Mouse (Mus musculus) heart, embryonic 16.5 days (tissue): ENCODE measurements around the gene Megf9. TPM values are rescaled to one million over a fixed set of nuclear protein-coding genes. Genes with fewer than 3 reads are reported as not detected.

Experiments used
- ATAC-seq: fragments of 200-750 bp; cut with Nextera tagmentation; replicated peaks from 2 replicates; pipeline ENCODE4 v1.8.0; 2017; ENCODE audit warnings: moderate number of reproducible peaks; ENCODE audit not compliant: insufficient read depth, low FRiP score; ENCODE audit errors: extremely low read depth
- H3K27ac ChIP-seq: fragments of 300-500 bp; sonication (generic); 2 replicates; pipeline ENCODE4 v1.5.1; 2014; ENCODE audit warnings: mild to moderate bottlenecking, low read length, control low read depth, moderate library complexity
- H3K27me3 ChIP-seq: fragments of 300-500 bp; sonication (generic); 2 replicates; pipeline ENCODE4 v1.6.1; 2014; ENCODE audit warnings: low read length, mixed read lengths; ENCODE audit not compliant: control insufficient read depth, insufficient read depth
- H3K36me3 ChIP-seq: fragments of 300-500 bp; sonication (generic); 2 replicates; pipeline ENCODE4 v1.6.1; 2014; ENCODE audit not compliant: control insufficient read depth, insufficient read depth
- H3K4me1 ChIP-seq: fragments of 300-500 bp; sonication (generic); 2 replicates; pipeline ENCODE4 v1.6.1; 2014; ENCODE audit warnings: low read length, mixed read lengths; ENCODE audit not compliant: control insufficient read depth, insufficient read depth
- H3K4me2 ChIP-seq: fragments of 300-500 bp; sonication (generic); 2 replicates; pipeline ENCODE4 v1.6.1; 2014; ENCODE audit warnings: low read depth, mild to moderate bottlenecking, control low read depth, low read length
- H3K4me3 ChIP-seq: fragments of 300-500 bp; sonication (generic); 2 replicates; pipeline ENCODE4 v1.5.1; 2014; ENCODE audit warnings: mild to moderate bottlenecking, control low read depth, low read length
- H3K9ac ChIP-seq: fragments of 300-500 bp; sonication (generic); 2 replicates; pipeline ENCODE4 v1.6.1; 2014; ENCODE audit warnings: low read length, control low read depth
- H3K9me3 ChIP-seq: fragments of 300-500 bp; sonication (generic); replicated peaks from 2 replicates; pipeline ENCODE4 v1.6.1; 2016; ENCODE audit warnings: low read length; ENCODE audit not compliant: control insufficient read depth
- WGBS: fragments of 180-500 bp; shearing (Covaris S2); extraction: QIAGEN DNeasy Blood & Tissue Kit; methylation state at CpG from one replicate; pipeline ENCODE4 v1.1.7; 2014; 5-methylcytosine and 5-hydroxymethylcytosine counted together
- polyA plus RNA-seq: library from polyadenylated mRNA; unstranded; fragments of >200 nt; fragmentation: Nextera tagmentation; extraction: Ambion mirVana; gene quantifications from 2 replicates; pipeline ENCODE4 v1.2.1, GENCODE M21; 2015

Gene Megf9
- 3.8 TPM in 2 replicates for polyA plus RNA-seq

DNA sequence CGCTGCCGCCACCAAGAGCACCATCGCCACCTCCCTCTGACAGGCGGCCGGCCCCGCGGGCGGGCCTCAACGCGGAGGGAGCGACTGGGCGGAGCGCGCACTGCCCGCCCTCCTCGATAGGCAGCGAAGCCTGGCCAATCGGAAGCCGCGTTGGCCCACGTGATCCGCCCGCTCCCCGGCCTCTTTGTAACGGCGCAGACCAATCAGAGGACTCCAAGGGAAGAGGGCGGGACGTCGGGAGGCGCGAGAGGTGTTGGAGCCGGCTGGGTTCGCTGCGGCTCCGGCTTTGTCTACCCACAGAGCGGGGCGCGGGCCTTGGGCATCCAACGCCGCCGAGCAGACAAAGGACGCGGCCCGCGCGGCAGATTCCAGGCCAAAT, at the start of gene Megf9:
Gene Megf9 (minus strand): TSS at position 105 of the 379 bp plus-strand sequence.
- peak within 1 kb of the TSS; percentile 92 for H3K27ac ChIP-seq
- ATAC-seq, result peak; percentile 98
- H3K9ac ChIP-seq, result peak within 1 kb of the TSS; percentile 93
- H3K4me3 ChIP-seq, result peak within 1 kb of the TSS; percentile 88
- H3K27me3 ChIP-seq, result no peaks in the 10 kb centered on the region
- no peaks in the 10 kb centered on the region for H3K36me3 ChIP-seq
- WGBS, result under 1% methylated on average over 46 of the region's 46 CpGs
- H3K4me2 ChIP-seq, result peak within 1 kb of the TSS; percentile 98
- H3K9me3 ChIP-seq, result no peaks in the 10 kb centered on the region
- H3K4me1 ChIP-seq, result peaks cover 15% of the 10 kb centered on the region

DNA sequence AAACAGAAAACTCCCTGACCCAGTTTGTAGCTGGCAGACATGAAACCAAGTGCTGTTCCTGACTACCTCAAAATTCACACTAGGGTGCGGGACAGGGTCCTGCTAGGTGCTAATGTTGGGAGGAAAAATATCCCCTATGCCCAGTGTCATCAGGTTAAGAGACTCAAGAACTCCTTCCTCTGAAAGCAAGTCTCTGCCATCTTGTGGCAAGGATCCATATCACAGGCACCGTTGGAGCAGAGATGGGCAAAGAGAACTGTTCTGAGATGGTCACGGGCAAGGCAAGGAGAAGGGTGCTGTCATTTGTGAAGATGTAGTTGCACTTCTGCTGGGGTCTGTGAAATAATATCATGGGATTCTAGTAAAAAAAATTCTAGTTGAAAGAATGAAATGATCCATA, 44.9 kb upstream of the Megf9 start:
- Histone ChIP-seq H3K4me3 (no peak overlapping the region), H3K4me2 (no peak overlapping the region), H3K9ac (no peak overlapping the region), H3K4me1 (no peaks in the 10 kb centered on the region), H3K27ac (no peak overlapping the region), H3K9me3 (no peaks in the 10 kb centered on the region), H3K36me3 (no peaks in the 10 kb centered on the region), H3K27me3 (no peaks in the 10 kb centered on the region)
- no peak for ATAC-seq
- 39% methylated on average over 3 of the region's 3 CpGs for WGBS

DNA sequence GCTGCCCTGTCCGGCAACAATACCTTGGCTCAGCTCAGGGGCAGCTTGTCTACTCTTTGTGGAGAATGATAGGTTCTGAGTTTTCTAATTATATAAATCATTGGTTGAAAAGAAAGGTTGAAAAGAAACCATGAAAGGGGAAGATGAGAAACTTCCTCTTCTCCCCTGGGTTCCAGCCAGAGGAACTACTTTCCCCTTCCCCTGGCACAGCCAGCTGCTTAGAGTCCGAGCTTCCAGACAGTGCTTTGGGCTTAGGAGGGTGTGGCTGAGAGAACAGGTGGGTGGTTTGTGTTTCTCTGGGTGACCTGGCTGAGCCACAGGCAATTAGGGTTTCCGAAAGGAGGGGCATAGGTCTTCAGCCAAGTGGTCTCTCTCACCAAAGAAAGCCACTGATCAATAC, 43.5 kb upstream of the Megf9 start:
- no peak overlapping the region for H3K27ac ChIP-seq
- H3K4me1 ChIP-seq, result no peaks in the 10 kb centered on the region
- ATAC-seq, result no peak
- no peaks in the 10 kb centered on the region for H3K27me3 ChIP-seq
- H3K4me2 ChIP-seq, result no peak overlapping the region
- H3K9me3 ChIP-seq, result no peaks in the 10 kb centered on the region
- no peak overlapping the region for H3K9ac ChIP-seq
- no peaks in the 10 kb centered on the region for H3K36me3 ChIP-seq
- WGBS, result 61% methylated on average over 3 of the region's 3 CpGs
- H3K4me3 ChIP-seq, result no peak overlapping the region

DNA sequence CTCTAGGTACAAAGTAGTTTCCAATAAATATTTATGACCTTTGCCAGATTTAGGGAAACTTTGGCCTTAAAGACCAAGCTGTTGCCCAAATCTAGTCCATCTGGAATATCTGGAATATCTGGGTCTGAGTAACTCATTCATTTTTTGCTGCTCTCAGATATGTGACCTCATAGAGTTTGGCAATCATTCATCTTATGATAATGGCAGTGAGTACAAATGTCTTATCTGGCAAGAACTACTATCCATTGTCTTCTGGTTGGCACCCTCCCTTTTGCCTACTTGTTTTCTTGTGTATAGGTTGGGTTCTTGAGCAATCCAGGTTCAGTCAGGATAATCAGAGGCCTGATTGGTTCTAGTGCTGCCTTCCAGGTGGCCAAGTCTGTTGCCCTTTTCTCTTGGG, 41.3 kb upstream of the Megf9 start:
- Histone ChIP-seq H3K4me1 (no peaks in the 10 kb centered on the region), H3K27me3 (no peaks in the 10 kb centered on the region), H3K4me2 (no peak overlapping the region), H3K4me3 (no peak overlapping the region), H3K27ac (no peak overlapping the region), H3K9ac (no peak overlapping the region), H3K36me3 (no peaks in the 10 kb centered on the region), H3K9me3 (no peaks in the 10 kb centered on the region)
- no peak for ATAC-seq

DNA sequence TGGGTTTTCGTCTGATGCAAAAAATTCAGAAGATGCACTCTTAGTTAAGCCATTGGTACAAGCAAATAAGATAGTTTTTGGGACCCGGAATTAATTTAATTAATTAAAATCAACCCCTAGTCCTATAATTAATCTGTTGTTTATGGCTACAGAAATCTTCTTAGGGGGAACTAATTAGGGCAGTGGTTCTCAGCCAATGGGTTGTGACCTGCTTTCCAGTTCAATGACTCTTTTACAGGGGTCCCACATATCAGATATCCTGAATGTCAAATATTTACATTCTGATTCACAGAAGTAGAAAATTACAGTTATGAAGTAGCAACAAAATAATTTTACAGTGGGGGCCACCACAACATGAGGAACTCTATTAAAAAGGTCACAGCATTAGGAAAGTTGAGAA, 39.1 kb upstream of the Megf9 start:
- H3K9me3 ChIP-seq, result no peaks in the 10 kb centered on the region
- H3K4me3 ChIP-seq, result no peak overlapping the region
- no peak for ATAC-seq
- H3K27ac ChIP-seq, result no peak overlapping the region
- H3K9ac ChIP-seq, result no peak overlapping the region
- no peaks in the 10 kb centered on the region for H3K36me3 ChIP-seq
- no peak overlapping the region for H3K4me2 ChIP-seq
- WGBS, result 75% methylated on average over 2 of the region's 2 CpGs
- H3K27me3 ChIP-seq, result no peaks in the 10 kb centered on the region
- H3K4me1 ChIP-seq, result no peaks in the 10 kb centered on the region

DNA sequence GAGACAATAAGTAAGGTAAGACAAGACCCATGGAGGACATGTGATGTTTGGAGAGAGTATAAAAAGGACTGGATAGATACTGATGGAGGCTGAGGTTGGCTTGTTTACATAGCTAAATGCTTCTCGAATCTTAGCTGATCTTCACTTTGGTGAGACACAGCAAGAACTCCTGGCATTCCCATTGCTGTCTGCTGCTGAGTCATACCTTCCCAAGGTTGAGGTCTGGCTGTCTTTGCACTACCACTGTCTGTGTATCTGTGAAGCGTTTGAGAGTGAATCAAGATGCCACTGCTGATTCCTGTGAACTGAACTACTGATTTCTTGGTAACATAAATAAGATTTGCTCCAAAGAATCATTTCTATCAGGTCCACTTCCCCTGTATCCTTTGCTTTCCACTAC, 19.1 kb upstream of the Megf9 start:
- Histone ChIP-seq H3K9me3 (no peaks in the 10 kb centered on the region), H3K4me3 (no peak overlapping the region), H3K27ac (no peak overlapping the region), H3K4me1 (no peaks in the 10 kb centered on the region), H3K27me3 (no peaks in the 10 kb centered on the region), H3K4me2 (no peak overlapping the region), H3K9ac (no peak overlapping the region), H3K36me3 (no peaks in the 10 kb centered on the region)
- 38% methylated on average over 2 of the region's 2 CpGs for WGBS
- ATAC-seq, result no peak

DNA sequence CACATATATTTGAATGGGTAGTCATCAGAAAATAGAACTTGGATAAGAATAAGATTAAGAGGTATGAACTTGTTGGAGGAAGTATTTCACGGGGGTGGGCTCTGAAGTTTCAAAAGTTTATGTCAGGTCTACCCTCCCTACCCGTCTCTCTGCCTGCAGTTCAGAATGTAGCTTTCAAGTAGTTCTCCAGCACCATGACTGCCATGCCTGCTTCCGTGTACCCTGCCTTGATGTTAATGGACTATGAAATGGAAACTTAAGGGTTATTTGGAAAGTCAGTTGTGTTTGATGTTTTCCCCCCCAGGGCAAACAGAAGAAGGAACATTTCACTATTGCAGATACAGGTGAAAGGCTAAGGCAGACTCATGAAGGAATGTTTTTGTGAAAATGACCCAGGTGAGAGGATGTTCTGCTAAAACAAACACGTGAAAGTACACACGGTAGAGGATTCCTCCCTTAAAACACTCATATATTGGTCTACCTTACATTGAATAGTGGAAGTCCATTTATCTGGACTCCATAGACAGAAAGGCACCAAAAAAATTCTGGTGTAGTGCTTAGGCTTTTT, 18.5 kb upstream of the Megf9 start:
- Histone ChIP-seq H3K9me3 (no peaks in the 10 kb centered on the region), H3K27ac (no peak overlapping the region), H3K4me1 (no peaks in the 10 kb centered on the region), H3K4me2 (no peak overlapping the region), H3K4me3 (no peak overlapping the region), H3K9ac (no peak overlapping the region), H3K36me3 (no peaks in the 10 kb centered on the region), H3K27me3 (no peaks in the 10 kb centered on the region)
- 72% methylated on average over 5 of the region's 5 CpGs for WGBS
- ATAC-seq, result no peak

DNA sequence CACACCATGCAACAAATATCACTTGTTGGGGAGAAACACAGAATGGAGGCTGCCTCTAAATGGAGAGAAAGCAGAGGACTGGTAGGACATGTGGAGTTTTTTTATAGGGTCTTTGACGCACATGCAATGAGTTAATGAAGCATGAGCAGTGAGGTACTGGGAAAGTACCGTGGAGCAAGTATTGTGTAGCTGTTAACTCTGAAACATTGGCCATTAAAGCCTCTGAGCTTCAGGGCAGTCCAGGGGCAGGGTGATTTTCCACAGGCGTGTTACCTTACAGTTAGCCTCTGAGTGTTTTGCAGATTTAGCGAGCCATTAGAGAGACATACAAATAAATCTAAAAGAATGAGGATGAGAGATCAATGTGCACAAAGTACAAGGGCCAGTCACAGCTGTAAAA, 17.3 kb upstream of the Megf9 start:
- Histone ChIP-seq H3K27ac (no peak overlapping the region), H3K4me1 (peaks cover 2% of the 10 kb centered on the region; the same call in 1 of the 2 replicates), H3K27me3 (no peaks in the 10 kb centered on the region), H3K4me3 (no peak overlapping the region), H3K9ac (no peak overlapping the region), H3K9me3 (no peaks in the 10 kb centered on the region), H3K36me3 (no peaks in the 10 kb centered on the region), H3K4me2 (no peak overlapping the region)
- ATAC-seq, result no peak
- WGBS, result 84% methylated on average over 4 of the region's 4 CpGs

DNA sequence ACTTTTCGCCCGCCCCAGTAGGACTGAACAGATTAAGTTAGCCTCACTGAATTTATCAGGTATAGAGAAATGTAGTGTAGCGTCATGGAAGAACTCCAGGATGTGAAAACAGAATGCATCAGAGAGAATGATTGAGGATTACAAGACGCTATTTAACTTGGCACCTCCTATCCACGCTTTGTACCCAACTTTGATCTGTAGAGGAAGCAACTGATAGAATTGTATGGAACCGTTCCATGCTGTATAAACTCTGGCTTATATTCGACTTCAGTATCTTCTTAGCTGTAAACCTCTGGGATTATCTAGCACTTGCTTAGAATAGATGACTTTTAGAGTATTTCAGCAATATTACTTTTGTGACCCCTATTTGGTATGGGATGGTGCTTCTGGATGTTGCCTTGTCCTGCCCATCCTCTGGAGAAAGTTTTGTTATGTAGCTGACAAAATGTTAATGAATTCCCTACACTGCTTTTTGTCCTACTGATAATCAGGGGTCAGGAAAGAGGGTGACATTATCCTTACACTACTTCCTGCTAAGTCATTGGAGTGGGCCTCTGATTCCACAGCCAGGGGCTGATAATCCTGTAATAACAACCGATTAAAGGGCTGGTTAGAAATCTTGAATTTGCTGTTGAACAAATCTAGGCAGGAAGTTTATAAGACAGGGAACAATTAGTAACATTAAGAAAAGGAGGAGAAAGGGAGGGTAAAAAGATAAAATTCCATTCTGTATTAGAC, 12.8 kb upstream of the Megf9 start:
- Histone ChIP-seq H3K4me1 (peaks cover 4% of the 10 kb centered on the region), H3K9me3 (no peaks in the 10 kb centered on the region), H3K27me3 (no peaks in the 10 kb centered on the region), H3K4me2 (no peak overlapping the region), H3K4me3 (no peak overlapping the region), H3K9ac (no peak overlapping the region), H3K36me3 (no peaks in the 10 kb centered on the region), H3K27ac (no peak overlapping the region)
- ATAC-seq, result peak; percentile 58
- 62% methylated on average over 8 of the region's 8 CpGs for whole genome bisulfite sequencing
